Mouse (Mus musculus) liver, postnatal 0 days (tissue): ENCODE measurements at regions not wholly inside any gene's neighbourhood (a gene's known extent, or its start where the extent isn't known, plus 50 kb on each side); places are given as distances from the start of the nearest gene placed in this dataset.

Source experiments
- CTCF ChIP-seq: sonication (generic); IDR thresholded peaks from 2 replicates; pipeline ENCODE4 v1.5.1; 2016; ENCODE audit warnings: antibody characterized with exemption, low read depth
- EP300 ChIP-seq: IDR thresholded peaks from 2 replicates; pipeline ENCODE4 v1.6.1; 2016; ENCODE audit warnings: antibody characterized with exemption, low read depth, mild to moderate bottlenecking

- no peak for TF ChIP-seq CTCF
- TF ChIP-seq EP300, result no peak
Measured at GRCm38 (mm10) chr2:28138583-28138982, 53.9 kb upstream of the Fcnb start.
